Mouse (Mus musculus) hindbrain, embryonic 16.5 days (tissue): ENCODE data around the gene Ghr. TPM values are rescaled to one million over a fixed set of nuclear protein-coding genes. Genes with fewer than 3 reads are reported as not detected.
A peak's percentile ranks its signal among the peaks of the same experiment; 100 is the strongest.

ENCODE experiments used
- ATAC-seq: fragments of 200-750 bp; cut with Nextera tagmentation; 2 replicates; pipeline ENCODE4 v1.8.0; 2017; ENCODE audit warnings: moderate TSS enrichment, moderate library complexity
- H3K27ac ChIP-seq: fragments of 300-500 bp; sonication (generic); 2 replicates; pipeline ENCODE4 v1.5.1; 2014; ENCODE audit warnings: low read depth, mild to moderate bottlenecking, control low read depth, low read length, moderate library complexity
- H3K27me3 ChIP-seq: fragments of 300-500 bp; sonication (generic); replicated peaks from 2 replicates; pipeline ENCODE4 v1.6.1; 2014; ENCODE audit warnings: low read length; ENCODE audit not compliant: control insufficient read depth, insufficient read depth
- H3K36me3 ChIP-seq: fragments of 300-500 bp; sonication (generic); 2 replicates; pipeline ENCODE4 v1.6.1; 2014; ENCODE audit warnings: mild to moderate bottlenecking, low read length, moderate library complexity, mixed read lengths; ENCODE audit not compliant: control insufficient read depth, insufficient read depth
- H3K4me1 ChIP-seq: fragments of 300-500 bp; sonication (generic); 2 replicates; pipeline ENCODE4 v1.6.1; 2014; ENCODE audit warnings: low read depth, low read length; ENCODE audit not compliant: control insufficient read depth, insufficient read depth
- H3K4me2 ChIP-seq: fragments of 300-500 bp; sonication (generic); 2 replicates; pipeline ENCODE4 v1.6.1; 2014; ENCODE audit warnings: mild to moderate bottlenecking, low read length, control low read depth, moderate library complexity
- H3K4me3 ChIP-seq: fragments of 300-500 bp; sonication (generic); 2 replicates; pipeline ENCODE4 v1.5.1; 2014; ENCODE audit warnings: mild to moderate bottlenecking, low read length, control low read depth, moderate library complexity
- H3K9ac ChIP-seq: fragments of 300-500 bp; sonication (generic); 2 replicates; pipeline ENCODE4 v1.6.1; 2014; ENCODE audit warnings: low read depth, mild to moderate bottlenecking, control low read depth, low read length, moderate library complexity
- H3K9me3 ChIP-seq: fragments of 300-500 bp; sonication (generic); 2 replicates; pipeline ENCODE4 v1.6.1; 2014; ENCODE audit warnings: mild to moderate bottlenecking, low read length, moderate library complexity; ENCODE audit not compliant: control insufficient read depth
- WGBS: fragments of 180-500 bp; shearing (Covaris S2); extraction: QIAGEN DNeasy Blood & Tissue Kit; methylation state at CpG from one replicate; pipeline ENCODE4 v1.1.7; 2014; 5-methylcytosine and 5-hydroxymethylcytosine counted together
- polyA plus RNA-seq: library from polyadenylated mRNA; unstranded; fragments of >200 nt; fragmentation: Nextera tagmentation; extraction: Ambion mirVana; gene quantifications from 2 replicates; pipeline ENCODE4 v1.2.1, GENCODE M21; 2015

Gene Ghr
- polyA plus RNA-seq, 1 experiment from 2014 or later, result 10.0 TPM

DNA sequence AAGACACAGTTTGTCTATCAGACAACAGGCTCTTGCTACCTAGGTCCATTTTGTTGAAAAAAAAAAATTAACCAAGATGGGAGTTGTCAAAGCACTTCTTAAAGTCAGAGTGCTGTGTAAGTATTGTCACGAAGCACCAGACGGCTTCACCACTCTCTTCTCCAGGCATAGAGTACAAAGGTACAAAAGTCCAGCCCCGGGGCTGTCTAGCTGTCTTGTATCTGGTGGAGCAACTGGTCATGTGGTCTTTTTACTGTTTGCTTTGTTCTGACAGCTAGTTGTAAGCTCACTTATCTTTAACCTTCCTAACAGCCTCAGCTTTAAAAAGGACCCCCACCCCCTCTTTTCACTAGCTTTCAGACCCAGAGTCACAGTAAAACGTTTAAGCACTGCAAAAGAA is 1.1 kb upstream of the Ghr start:
- H3K9me3 ChIP-seq, result no peaks in the 10 kb centered on the region
- H3K4me3 ChIP-seq, result no peak overlapping the region
- peaks cover 9% of the 10 kb centered on the region; the same call in 1 of the 2 replicates for H3K4me1 ChIP-seq

DNA sequence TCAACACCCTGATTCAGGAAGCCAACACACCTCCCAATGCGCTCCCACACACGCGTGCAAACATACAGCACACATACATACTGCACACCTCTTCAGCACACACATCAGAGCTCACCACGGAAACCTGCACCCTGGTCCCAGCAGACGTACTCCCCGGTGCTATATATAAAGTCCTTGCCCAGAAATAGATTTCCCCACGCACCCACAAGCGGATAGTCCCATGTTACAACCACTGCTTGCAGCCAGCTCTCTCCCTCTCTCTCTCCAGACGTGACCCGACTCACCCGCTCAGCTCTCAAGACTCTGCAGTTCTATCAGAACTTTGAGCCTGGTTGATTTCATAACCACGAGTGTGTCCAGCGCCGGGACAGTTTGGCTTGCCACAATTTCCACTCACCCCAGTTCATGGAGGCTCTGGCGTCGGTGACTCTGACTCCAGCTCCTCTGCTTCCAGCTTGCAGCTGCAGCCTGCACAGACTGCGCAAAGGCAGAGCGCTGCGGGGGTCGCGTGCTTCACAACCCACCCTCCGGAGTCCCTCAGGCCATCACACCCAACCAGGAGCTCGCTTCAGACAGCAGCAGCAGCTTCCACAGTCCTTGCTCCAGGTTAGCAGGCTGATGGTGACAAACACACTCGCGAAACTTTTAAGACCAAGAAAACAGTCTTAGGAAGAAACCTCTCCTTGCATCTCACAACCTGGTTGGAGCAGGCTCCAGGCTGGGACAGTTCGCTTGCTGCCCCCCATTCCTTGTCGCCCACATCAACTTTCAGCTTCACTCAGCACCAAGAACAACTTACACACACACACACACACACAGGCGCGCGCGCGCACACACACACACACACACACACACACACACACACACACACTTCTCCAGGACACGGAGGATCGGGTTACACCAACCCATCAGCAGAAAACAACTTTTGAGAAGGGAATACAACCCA is 1.2 kb downstream of the Ghr start:
- peak overlapping the region; percentile 87 for H3K4me3 ChIP-seq

More for the DNA sequence above, 1.1 kb upstream of the Ghr start:
- Histone ChIP-seq H3K36me3 (no peaks in the 10 kb centered on the region), H3K4me2 (no peak overlapping the region), H3K27ac (no peak overlapping the region), H3K9ac (no peak overlapping the region), H3K27me3 (no peaks in the 10 kb centered on the region)
- 60% methylated on average over 4 of the region's 4 CpGs for WGBS
- ATAC-seq, result no peak

DNA sequence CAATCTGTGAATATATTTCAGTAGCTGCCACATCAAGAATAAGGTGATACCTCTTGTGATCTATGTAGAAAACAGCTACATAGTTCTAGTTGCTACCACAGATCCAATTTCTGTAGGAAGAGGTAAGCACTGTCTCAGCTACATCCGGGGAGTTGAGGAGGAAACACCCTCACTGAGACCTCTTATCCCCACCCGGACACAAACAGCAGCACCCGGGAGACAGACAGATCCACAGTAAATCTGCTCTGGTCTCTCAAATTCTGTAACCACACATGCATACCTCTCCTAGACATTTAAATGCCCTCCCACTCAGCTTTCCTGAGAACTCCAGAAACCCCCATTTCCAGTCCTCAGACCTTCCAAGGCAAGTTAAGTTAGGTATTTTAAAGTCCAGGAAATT is 2.0 kb downstream of the Ghr start:
- H3K9ac ChIP-seq, result no peak overlapping the region; the same call in 1 of the 2 replicates
- ATAC-seq, result no peak

More for the DNA sequence above, 1.2 kb downstream of the Ghr start:
- Histone ChIP-seq H3K9ac (peak overlapping the region; percentile 56), H3K27me3 (no peaks in the 10 kb centered on the region), H3K36me3 (no peaks in the 10 kb centered on the region), H3K9me3 (no peaks in the 10 kb centered on the region), H3K4me1 (peaks cover 9% of the 10 kb centered on the region; the same call in 1 of the 2 replicates), H3K4me2 (peak overlapping the region; percentile 87), H3K27ac (no peak overlapping the region; the same call in 1 of the 2 replicates)
- peak; percentile 55 for ATAC-seq
- 8% methylated on average over 34 of the region's 34 CpGs for WGBS

DNA sequence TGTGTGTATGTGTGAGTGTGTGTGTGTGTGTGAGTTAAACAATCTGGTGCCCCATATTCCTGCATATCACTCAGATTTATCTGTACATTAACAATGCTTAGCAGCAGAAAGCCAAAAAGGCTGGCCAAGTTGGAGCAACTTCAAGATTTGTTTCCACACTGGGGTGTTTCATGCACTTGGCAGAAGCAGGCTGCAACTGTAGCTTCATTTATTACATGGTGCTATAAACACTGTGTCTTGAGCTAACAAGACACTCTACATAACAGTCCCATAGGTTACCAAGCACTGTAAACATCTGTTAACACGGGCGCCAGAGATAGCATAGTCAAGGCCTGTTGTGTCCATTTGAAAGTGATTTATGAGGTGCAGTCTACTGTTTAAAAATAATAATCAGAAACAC is 3.1 kb downstream of the Ghr start:
- 65% methylated on average over 2 of the region's 2 CpGs for WGBS
- peaks cover 9% of the 10 kb centered on the region; the same call in 1 of the 2 replicates for H3K4me1 ChIP-seq
- no peak overlapping the region for H3K4me3 ChIP-seq
- no peaks in the 10 kb centered on the region for H3K27me3 ChIP-seq
- no peaks in the 10 kb centered on the region for H3K9me3 ChIP-seq
- no peak overlapping the region for H3K9ac ChIP-seq
- H3K4me2 ChIP-seq, result no peak overlapping the region
- no peak for ATAC-seq
- H3K27ac ChIP-seq, result no peak overlapping the region
- H3K36me3 ChIP-seq, result no peaks in the 10 kb centered on the region

More for the DNA sequence above, 2.0 kb downstream of the Ghr start:
- no peaks in the 10 kb centered on the region for H3K36me3 ChIP-seq
- no peaks in the 10 kb centered on the region for H3K27me3 ChIP-seq
- peaks cover 9% of the 10 kb centered on the region; the same call in 1 of the 2 replicates for H3K4me1 ChIP-seq
- no peak overlapping the region for H3K27ac ChIP-seq
- no peaks in the 10 kb centered on the region for H3K9me3 ChIP-seq
- peak overlapping the region; percentile 87 for H3K4me3 ChIP-seq
- H3K4me2 ChIP-seq, result peak overlapping the region; percentile 87
- WGBS, result 62% methylated on average over 3 of the region's 3 CpGs

DNA sequence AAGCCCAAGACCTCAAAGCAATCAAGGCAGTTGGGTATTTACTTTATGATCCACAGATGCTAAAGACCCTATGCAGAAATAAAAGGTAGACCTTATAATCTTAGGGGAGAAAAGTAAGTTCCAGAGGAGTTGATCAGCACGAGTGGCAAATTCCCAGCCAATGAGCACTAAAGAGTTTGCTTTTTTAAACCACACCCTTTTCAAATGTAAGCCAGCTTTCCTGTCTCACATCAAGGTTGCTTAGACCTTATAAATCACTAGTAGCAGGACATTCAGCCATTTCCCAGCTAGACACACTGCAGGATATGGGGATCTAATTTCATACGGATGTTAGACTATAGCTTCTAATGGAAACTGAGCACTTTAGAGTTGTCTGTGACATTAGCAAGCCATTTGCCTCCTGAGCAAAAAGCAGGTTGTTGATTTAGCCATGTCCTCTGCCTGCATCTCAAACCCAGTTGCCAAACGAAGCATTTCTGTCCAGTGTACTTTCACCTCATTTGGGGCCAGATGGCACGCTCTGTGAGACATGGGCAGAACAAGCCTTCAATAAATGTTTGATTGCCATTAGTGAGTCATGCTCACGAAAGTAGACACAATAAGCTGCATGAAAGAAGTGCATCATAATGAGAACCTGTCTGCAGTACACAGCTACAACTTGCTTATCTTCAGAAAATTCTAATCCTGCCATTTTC is 4.9 kb downstream of the Ghr start:
- Histone ChIP-seq H3K36me3 (no peaks in the 10 kb centered on the region), H3K9ac (no peak overlapping the region), H3K27me3 (no peaks in the 10 kb centered on the region), H3K9me3 (no peaks in the 10 kb centered on the region), H3K4me3 (no peak overlapping the region), H3K4me1 (peaks cover 9% of the 10 kb centered on the region; the same call in 1 of the 2 replicates), H3K4me2 (no peak overlapping the region), H3K27ac (no peak overlapping the region)
- 69% methylated on average over 5 of the region's 5 CpGs for WGBS
- no peak for ATAC-seq

DNA sequence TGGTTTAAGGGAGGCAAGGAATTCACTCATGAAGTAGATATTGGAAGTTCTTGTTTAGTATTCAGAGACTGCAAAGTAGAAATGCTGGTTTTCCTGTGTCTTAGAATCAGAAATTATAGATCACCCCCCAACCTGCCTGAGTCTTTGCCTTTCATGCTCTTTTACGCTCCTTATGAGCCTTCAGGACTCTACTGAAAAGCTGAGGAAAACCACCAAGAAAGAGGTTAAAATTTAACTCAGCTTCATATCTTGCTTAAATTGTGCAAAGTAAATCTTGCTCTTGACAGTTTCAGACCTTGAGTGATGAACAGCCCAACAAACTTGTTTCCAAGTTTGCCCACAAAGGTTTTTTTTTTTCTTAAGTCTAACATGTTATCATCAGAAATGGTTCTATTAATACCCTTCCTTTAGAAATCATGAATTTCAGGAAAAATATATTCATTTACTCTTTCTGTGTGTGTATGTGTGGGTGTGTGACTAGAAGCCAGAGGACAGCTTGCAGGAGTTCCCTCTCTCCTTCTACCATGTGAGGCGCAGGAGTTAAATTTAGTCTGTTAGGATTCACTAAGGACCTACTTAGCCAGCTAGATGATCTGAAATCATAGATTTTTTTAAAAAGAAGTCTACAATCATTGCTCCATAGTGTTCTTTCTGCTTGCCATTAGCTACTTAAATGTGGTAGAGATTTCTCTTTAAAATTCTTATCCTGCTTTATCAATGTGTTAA is 14.0 kb downstream of the Ghr start:
- peaks cover under 1% of the 10 kb centered on the region; the same call in 1 of the 2 replicates for H3K4me1 ChIP-seq
- H3K4me2 ChIP-seq, result no peak overlapping the region
- ATAC-seq, result no peak
- H3K27me3 ChIP-seq, result no peaks in the 10 kb centered on the region
- H3K9me3 ChIP-seq, result no peaks in the 10 kb centered on the region
- no peak overlapping the region for H3K4me3 ChIP-seq
- WGBS, result 100% methylated on average over 2 of the region's 2 CpGs
- H3K36me3 ChIP-seq, result no peaks in the 10 kb centered on the region
- H3K27ac ChIP-seq, result no peak overlapping the region
- no peak overlapping the region for H3K9ac ChIP-seq

DNA sequence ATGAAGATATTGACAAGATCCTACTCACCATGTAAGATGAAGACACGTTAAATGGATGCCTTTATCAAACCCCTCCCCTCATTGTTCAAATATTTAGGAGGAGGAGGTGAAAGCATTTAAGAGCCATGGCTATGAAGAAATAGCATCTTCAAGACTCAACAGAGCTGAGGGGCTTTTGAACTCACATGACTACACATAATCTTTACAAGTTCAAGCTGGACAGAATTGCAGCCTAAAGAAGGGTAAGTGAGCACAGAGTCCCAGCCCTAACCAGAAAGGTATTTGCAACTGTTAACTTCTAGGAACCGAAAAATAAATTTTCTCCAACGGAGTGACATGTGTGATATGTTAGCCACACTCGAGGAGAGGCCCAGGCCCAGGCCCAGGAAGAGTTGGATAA is 18.7 kb downstream of the Ghr start:
- no peaks in the 10 kb centered on the region for H3K36me3 ChIP-seq
- H3K4me2 ChIP-seq, result no peak overlapping the region
- 80% methylated on average over 4 of the region's 4 CpGs for WGBS
- ATAC-seq, result no peak
- no peak overlapping the region for H3K9ac ChIP-seq
- H3K27me3 ChIP-seq, result no peaks in the 10 kb centered on the region
- peaks cover 2% of the 10 kb centered on the region; the same call in 1 of the 2 replicates for H3K4me1 ChIP-seq
- no peaks in the 10 kb centered on the region for H3K9me3 ChIP-seq
- H3K4me3 ChIP-seq, result no peak overlapping the region
- no peak overlapping the region for H3K27ac ChIP-seq

DNA sequence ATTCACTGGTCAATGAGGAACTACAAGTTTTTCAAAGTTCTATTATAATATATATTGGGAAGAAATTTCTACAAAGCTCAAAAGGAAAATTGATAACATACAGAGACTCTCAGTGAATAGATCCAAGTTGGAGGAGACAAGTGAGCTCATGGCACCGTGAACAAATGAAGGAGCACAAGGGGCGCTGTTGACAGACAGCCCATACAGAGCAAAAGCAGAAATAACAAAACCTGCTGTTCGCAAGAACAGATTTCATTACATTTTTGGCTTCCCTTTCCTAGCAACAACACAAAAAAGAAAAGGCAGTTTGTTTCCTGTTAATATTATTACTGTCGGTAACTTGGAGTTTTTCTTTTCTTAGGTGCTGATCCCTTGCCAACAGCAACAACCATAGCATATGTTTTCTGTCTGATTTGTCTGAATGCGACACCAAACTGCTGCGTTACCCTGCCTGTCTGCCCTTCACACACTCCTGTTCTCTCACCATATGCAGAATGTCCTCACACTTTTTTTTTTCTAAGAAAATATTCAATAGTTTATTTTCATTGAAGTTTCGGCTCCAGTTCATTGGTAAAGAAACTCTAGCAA is 19.3 kb downstream of the Ghr start:
- WGBS, result 39% methylated on average over 7 of the region's 7 CpGs
- no peaks in the 10 kb centered on the region for H3K36me3 ChIP-seq
- H3K4me2 ChIP-seq, result peak overlapping the region; percentile 15; the same call in 1 of the 2 replicates
- no peak overlapping the region for H3K9ac ChIP-seq
- no peaks in the 10 kb centered on the region for H3K27me3 ChIP-seq
- H3K4me3 ChIP-seq, result no peak overlapping the region
- no peak for ATAC-seq
- no peaks in the 10 kb centered on the region for H3K9me3 ChIP-seq
- peaks cover 2% of the 10 kb centered on the region; the same call in 1 of the 2 replicates for H3K4me1 ChIP-seq
- H3K27ac ChIP-seq, result no peak overlapping the region
